Mouse (Mus musculus): ENCODE data around the gene Ccnd3.

Gene Ccnd3

DNA sequence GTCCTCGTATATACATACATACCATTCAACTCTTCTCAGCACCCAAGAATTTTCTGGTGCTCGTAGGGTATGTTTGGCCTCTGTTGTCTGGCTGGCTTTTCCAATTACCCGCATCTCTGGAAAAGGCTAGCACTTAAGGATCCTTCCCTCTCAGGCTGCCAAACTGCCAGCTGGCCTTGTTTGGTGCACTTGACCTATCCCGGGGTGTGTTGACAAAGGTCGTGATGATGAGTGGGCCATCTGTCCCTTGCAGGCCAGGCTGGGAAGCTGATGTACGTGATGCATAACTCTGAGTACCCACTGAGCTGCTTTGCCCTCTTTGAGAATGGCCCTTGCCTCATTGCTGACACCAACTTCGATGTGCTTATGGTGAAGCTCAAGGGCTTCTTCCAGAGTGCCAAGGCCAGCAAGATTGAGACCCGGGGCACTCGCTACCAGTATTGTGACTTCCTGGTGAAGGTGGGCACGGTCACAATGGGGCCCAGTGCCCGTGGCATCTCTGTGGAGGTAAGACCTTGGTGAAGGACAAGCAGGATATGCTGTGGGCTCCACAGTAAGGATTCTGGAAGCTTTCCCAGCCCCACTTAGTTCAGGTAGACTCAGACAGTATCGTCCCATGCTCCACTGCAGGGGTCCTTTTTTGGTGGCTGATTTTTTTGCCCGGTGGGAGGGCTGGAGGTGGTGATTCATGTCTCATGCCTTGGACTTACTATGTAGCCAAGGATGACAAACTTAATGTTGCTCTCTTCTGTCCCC lies 113.9 kb downstream of the Ccnd3 start:
- no peak for DNase-seq (ENCODE audit: low read depth)

GRCm38 (mm10) chr17:47622912-47623554 lies 118.2 kb downstream of the Ccnd3 start:
- DNase-seq (ENCODE audit: low read depth) = no peak

GRCm38 (mm10) chr17:47624572-47624971 lies 119.7 kb downstream of the Ccnd3 start:
- peak; percentile 21 for DNase-seq (ENCODE audit: low read depth)

- DNase-seq (ENCODE audit: low read depth) = no peak
These were observed 120.2 kb downstream of the Ccnd3 start for GRCm38 (mm10) chr17:47625088-47625487.

DNA sequence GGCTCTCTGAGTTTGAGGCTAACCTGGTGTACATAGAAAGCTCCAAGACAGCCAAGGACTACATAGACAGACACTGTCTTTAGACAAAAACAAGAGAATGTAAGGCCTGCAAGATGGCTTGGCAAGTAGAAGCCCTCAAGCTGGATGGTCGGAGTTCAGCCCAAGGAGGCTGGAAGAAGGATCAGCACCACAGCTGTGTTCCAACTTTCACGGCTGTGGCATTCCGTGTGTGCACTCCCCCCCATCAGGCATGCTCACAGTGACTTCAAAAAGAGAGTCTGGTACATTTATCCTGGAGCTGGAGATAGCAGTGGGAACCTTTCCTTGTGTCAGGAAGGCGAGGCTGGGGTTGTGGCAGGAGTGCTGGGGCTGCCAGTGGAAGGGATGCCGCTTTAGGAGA lies 121.2 kb downstream of the Ccnd3 start:
- no peak for DNase-seq (ENCODE audit: low read depth)

- no peak for DNase-seq (ENCODE audit: low read depth)
These were observed 122.9 kb downstream of the Ccnd3 start for GRCm38 (mm10) chr17:47627791-47628190.

DNA sequence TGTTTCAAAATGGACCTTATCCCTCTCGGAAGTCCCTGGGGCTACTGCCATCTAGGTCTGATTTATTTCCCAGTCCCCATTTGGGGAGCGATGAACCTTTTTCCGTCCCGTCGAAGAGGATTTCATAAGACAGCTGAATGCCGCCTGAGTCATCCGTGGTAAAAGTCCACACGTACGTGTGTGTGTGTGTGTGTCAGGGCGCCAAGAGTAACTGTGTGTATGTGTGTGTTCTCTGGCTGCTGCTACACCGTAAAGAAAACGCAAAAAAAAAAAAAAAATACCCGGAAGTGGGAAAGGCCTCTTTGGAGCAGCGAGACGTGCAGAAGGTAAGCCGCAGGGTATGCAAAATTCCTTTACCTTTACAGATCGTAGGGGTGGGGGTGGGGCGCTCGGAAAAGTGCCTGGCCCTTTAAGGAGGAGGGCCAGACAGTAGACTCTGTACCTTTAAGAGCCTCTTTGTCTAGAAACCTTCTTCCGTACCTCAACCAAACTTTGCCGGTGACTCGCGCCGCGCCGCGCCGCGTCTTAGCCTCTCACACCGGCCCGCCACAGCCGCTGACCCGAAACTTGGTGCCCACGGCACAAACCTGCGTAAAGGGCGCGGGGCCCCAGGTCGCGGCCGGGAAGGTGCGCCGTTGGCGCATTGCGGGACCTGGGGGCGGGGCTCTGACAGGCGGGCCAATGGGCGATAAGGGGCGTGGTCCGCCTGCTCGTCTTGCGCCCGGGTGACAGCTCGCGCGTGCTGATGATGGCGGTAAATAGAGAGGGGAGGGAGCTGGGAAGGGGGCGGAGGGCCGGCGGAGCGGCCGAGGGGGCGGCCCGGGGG lies 124.2 kb downstream of the Ccnd3 start:
- peak; percentile 96 for DNase-seq (ENCODE audit: low read depth)

- peak; percentile 35 for DNase-seq (ENCODE audit: low read depth)
These were observed 125.1 kb downstream of the Ccnd3 start for GRCm38 (mm10) chr17:47629717-47630677.

DNA sequence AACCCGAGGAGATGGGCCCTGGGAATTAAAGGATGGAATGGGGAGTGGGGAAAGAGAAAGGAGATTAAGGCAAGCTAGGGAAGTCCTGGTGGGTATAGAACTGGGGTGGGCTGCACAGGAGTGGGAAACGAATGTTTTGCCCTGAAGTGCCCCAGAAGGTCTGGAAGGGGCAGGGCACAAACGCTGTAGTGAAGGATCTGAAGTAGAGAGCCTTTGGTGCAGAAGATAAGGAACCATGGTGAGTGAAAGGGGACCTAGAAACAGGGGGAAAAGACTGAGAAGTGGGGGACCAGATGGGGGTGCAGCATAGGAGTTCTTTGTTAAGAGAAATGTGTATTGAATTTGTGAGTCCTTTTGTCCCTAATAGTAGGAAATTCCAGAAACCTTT lies 125.8 kb downstream of the Ccnd3 start, which contains the start of gene Usp49:
TSS of gene Usp49 (plus strand) at position 13 of the 388 bp plus-strand sequence.
- DNase-seq (ENCODE audit: low read depth) = no peak

GRCm38 (mm10) chr17:47632181-47632840 lies 127.5 kb downstream of the Ccnd3 start:
- DNase-seq (ENCODE audit: low read depth) = no peak

GRCm38 (mm10) chr17:47633999-47634770 lies 129.3 kb downstream of the Ccnd3 start:
- DNase-seq (ENCODE audit: low read depth) = no peak

- peak; percentile 50 for DNase-seq (ENCODE audit: low read depth)
These were observed 138.1 kb downstream of the Ccnd3 start for GRCm38 (mm10) chr17:47642992-47643391.

GRCm38 (mm10) chr17:47646683-47647082 lies 141.8 kb downstream of the Ccnd3 start:
- peak; percentile 76 for DNase-seq (ENCODE audit: low read depth)

- DNase-seq (ENCODE audit: low read depth) = no peak
These were observed 144.1 kb downstream of the Ccnd3 start for GRCm38 (mm10) chr17:47648966-47649365.
